Mouse (Mus musculus) lung, embryonic 15.5 days (tissue): ENCODE results near the gene Topors. TPM values are rescaled to one million over a fixed set of nuclear protein-coding genes. Genes with fewer than 3 reads are reported as not detected.

Source experiments
- ATAC-seq: fragments of 200-750 bp; cut with Nextera tagmentation; 2 replicates; pipeline ENCODE4 v1.8.0; 2017; ENCODE audit warnings: moderate number of reproducible peaks, borderline replicate concordance; ENCODE audit not compliant: low FRiP score, low TSS enrichment; ENCODE audit errors: extremely low read depth
- H3K27ac ChIP-seq: fragments of 300-500 bp; sonication (generic); 2 replicates; pipeline ENCODE4 v1.5.1; 2015; ENCODE audit warnings: moderate library complexity, mild to moderate bottlenecking, inconsistent platforms
- H3K27me3 ChIP-seq: fragments of 300-500 bp; sonication (generic); 2 replicates; pipeline ENCODE4 v1.6.1; 2015; ENCODE audit warnings: inconsistent platforms
- H3K36me3 ChIP-seq: fragments of 300-500 bp; sonication (generic); 2 replicates; pipeline ENCODE4 v1.6.1; 2015; ENCODE audit warnings: inconsistent platforms
- H3K4me1 ChIP-seq: fragments of 300-500 bp; sonication (generic); 2 replicates; pipeline ENCODE4 v1.6.1; 2015; ENCODE audit warnings: inconsistent platforms
- H3K4me2 ChIP-seq: fragments of 300-500 bp; sonication (generic); 2 replicates; pipeline ENCODE4 v1.6.1; 2015; ENCODE audit warnings: inconsistent platforms, mild to moderate bottlenecking, moderate library complexity
- H3K4me3 ChIP-seq: fragments of 300-500 bp; sonication (generic); 2 replicates; pipeline ENCODE4 v1.5.1; 2015; ENCODE audit warnings: mild to moderate bottlenecking, inconsistent platforms
- H3K9ac ChIP-seq: fragments of 300-500 bp; sonication (generic); 2 replicates; pipeline ENCODE4 v1.6.1; 2015; ENCODE audit warnings: inconsistent platforms
- H3K9me3 ChIP-seq: fragments of 300-500 bp; sonication (generic); 2 replicates; pipeline ENCODE4 v1.6.1; 2016; ENCODE audit warnings: inconsistent platforms
- WGBS: fragments of 180-500 bp; shearing (Covaris S2); methylation state at CpG from one replicate; pipeline ENCODE4 v1.1.7; 2015; 5-methylcytosine and 5-hydroxymethylcytosine counted together
- polyA plus RNA-seq: library from polyadenylated mRNA; unstranded; fragments of >200 nt; fragmentation: Nextera tagmentation; extraction: Ambion mirVana; gene quantifications from 2 replicates; pipeline ENCODE4 v1.2.1, GENCODE M21; 2015

Topors gene
- polyA plus RNA-seq, 1 experiment from 2014 or later, result 45.7 TPM

- Histone ChIP-seq H3K36me3 (no peaks in the 10 kb centered on the region), H3K27ac (no peak overlapping the region), H3K4me2 (no peak overlapping the region), H3K9ac (no peak overlapping the region), H3K9me3 (no peaks in the 10 kb centered on the region), H3K4me3 (no peak overlapping the region), H3K27me3 (no peaks in the 10 kb centered on the region), H3K4me1 (peaks cover 9% of the 10 kb centered on the region)
- ATAC-seq, result no peak
- 47% methylated on average over 6 of the region's 6 CpGs for WGBS
Measured at GRCm38 (mm10) chr4:40241928-40242327, 27.7 kb downstream of the Topors start.

GRCm38 (mm10) chr4:40240272-40240744, 29.3 kb downstream of the Topors start:
- ATAC-seq, result peak; percentile 32; the same call in 1 of the 2 replicates
- no peaks in the 10 kb centered on the region for H3K27me3 ChIP-seq
- 44% methylated on average over 5 of the region's 5 CpGs for WGBS
- peaks cover 9% of the 10 kb centered on the region for H3K4me1 ChIP-seq
- no peaks in the 10 kb centered on the region for H3K36me3 ChIP-seq
- no peaks in the 10 kb centered on the region for H3K9me3 ChIP-seq
- no peak overlapping the region for H3K27ac ChIP-seq
- H3K9ac ChIP-seq, result peak overlapping the region; percentile 49; the same call in 1 of the 2 replicates
- peak overlapping the region; percentile 62 for H3K4me3 ChIP-seq
- peak overlapping the region; percentile 72 for H3K4me2 ChIP-seq

- H3K9ac ChIP-seq, result peak within 1 kb of the TSS; percentile 49
- H3K27me3 ChIP-seq, result no peaks in the 10 kb centered on the region
- peak within 1 kb of the TSS; percentile 77 for H3K27ac ChIP-seq
- no peaks in the 10 kb centered on the region for H3K36me3 ChIP-seq
- H3K4me2 ChIP-seq, result peak within 1 kb of the TSS; percentile 72
- H3K4me1 ChIP-seq, result peaks cover 9% of the 10 kb centered on the region
- no peaks in the 10 kb centered on the region for H3K9me3 ChIP-seq
- peak within 1 kb of the TSS; percentile 62 for H3K4me3 ChIP-seq
- ATAC-seq, result peak; percentile 71
- 2% methylated on average over 35 of the region's 35 CpGs for WGBS
Measured at GRCm38 (mm10) chr4:40239409-40240271, 30.0 kb downstream of the Topors start, which contains the start of gene Ddx58. Gene Ddx58 (minus strand): TSS chr4:40239828.

- Histone ChIP-seq H3K4me2 (peak overlapping the region; percentile 72), H3K27ac (peak overlapping the region; percentile 77), H3K9me3 (no peaks in the 10 kb centered on the region), H3K4me3 (peak overlapping the region; percentile 62), H3K4me1 (peaks cover 9% of the 10 kb centered on the region), H3K36me3 (no peaks in the 10 kb centered on the region), H3K9ac (peak overlapping the region; percentile 49), H3K27me3 (no peaks in the 10 kb centered on the region)
- peak; percentile 70; the same call in 1 of the 2 replicates for ATAC-seq
- WGBS, result 2% methylated on average over 17 of the region's 17 CpGs
Measured at GRCm38 (mm10) chr4:40238483-40239408, 30.9 kb downstream of the Topors start.

- H3K4me2 ChIP-seq, result no peak overlapping the region
- no peaks in the 10 kb centered on the region for H3K36me3 ChIP-seq
- H3K4me1 ChIP-seq, result peaks cover 9% of the 10 kb centered on the region
- no peak overlapping the region for H3K27ac ChIP-seq
- 83% methylated on average over 4 of the region's 4 CpGs for WGBS
- no peaks in the 10 kb centered on the region for H3K9me3 ChIP-seq
- no peak overlapping the region for H3K9ac ChIP-seq
- H3K27me3 ChIP-seq, result no peaks in the 10 kb centered on the region
- no peak overlapping the region for H3K4me3 ChIP-seq
- ATAC-seq, result no peak
Measured at GRCm38 (mm10) chr4:40236829-40237228, 32.8 kb downstream of the Topors start.

GRCm38 (mm10) chr4:40234256-40234655, 35.4 kb downstream of the Topors start:
- no peaks in the 10 kb centered on the region for H3K27me3 ChIP-seq
- H3K4me1 ChIP-seq, result peaks cover 5% of the 10 kb centered on the region
- no peak overlapping the region for H3K27ac ChIP-seq
- no peaks in the 10 kb centered on the region for H3K9me3 ChIP-seq
- no peak overlapping the region for H3K4me3 ChIP-seq
- 73% methylated on average over 6 of the region's 6 CpGs for WGBS
- no peaks in the 10 kb centered on the region for H3K36me3 ChIP-seq
- no peak overlapping the region for H3K9ac ChIP-seq
- no peak for ATAC-seq
- H3K4me2 ChIP-seq, result no peak overlapping the region

GRCm38 (mm10) chr4:40233062-40233664, 36.5 kb downstream of the Topors start:
- ATAC-seq, result no peak
- Histone ChIP-seq H3K27me3 (no peaks in the 10 kb centered on the region), H3K27ac (no peak overlapping the region), H3K4me1 (no peaks in the 10 kb centered on the region), H3K9ac (no peak overlapping the region), H3K36me3 (no peaks in the 10 kb centered on the region), H3K9me3 (no peaks in the 10 kb centered on the region), H3K4me3 (no peak overlapping the region), H3K4me2 (no peak overlapping the region)
- WGBS, result 93% methylated on average over 7 of the region's 7 CpGs

GRCm38 (mm10) chr4:40229723-40230122, 39.9 kb downstream of the Topors start:
- no peak overlapping the region for H3K4me3 ChIP-seq
- no peak for ATAC-seq
- 87% methylated on average over 6 of the region's 6 CpGs for WGBS

GRCm38 (mm10) chr4:40227886-40228285, 41.8 kb downstream of the Topors start:
- Histone ChIP-seq H3K36me3 (0 out of 2 replicates have a peak, but pooled peaks cover 5% of the 10 kb centered on the region), H3K4me2 (no peak overlapping the region), H3K4me1 (no peaks in the 10 kb centered on the region), H3K9ac (no peak overlapping the region), H3K27me3 (no peaks in the 10 kb centered on the region), H3K4me3 (no peak overlapping the region), H3K27ac (no peak overlapping the region), H3K9me3 (no peaks in the 10 kb centered on the region)
- WGBS, result 87% methylated on average over 7 of the region's 7 CpGs
- no peak for ATAC-seq

More at GRCm38 (mm10) chr4:40229723-40230122, 39.9 kb downstream of the Topors start:
- Histone ChIP-seq H3K9me3 (no peaks in the 10 kb centered on the region), H3K4me2 (no peak overlapping the region), H3K27me3 (no peaks in the 10 kb centered on the region), H3K9ac (no peak overlapping the region), H3K4me1 (no peaks in the 10 kb centered on the region), H3K27ac (no peak overlapping the region), H3K36me3 (no peaks in the 10 kb centered on the region)

GRCm38 (mm10) chr4:40227131-40227530, 42.5 kb downstream of the Topors start:
- H3K4me3 ChIP-seq, result no peak overlapping the region
- 81% methylated on average over 11 of the region's 11 CpGs for WGBS
- no peak overlapping the region for H3K27ac ChIP-seq
- ATAC-seq, result no peak
- H3K4me1 ChIP-seq, result no peaks in the 10 kb centered on the region
- no peaks in the 10 kb centered on the region for H3K27me3 ChIP-seq
- no peak overlapping the region for H3K9ac ChIP-seq
- H3K4me2 ChIP-seq, result no peak overlapping the region
- no peaks in the 10 kb centered on the region for H3K9me3 ChIP-seq
- H3K36me3 ChIP-seq, result 0 out of 2 replicates have a peak, but pooled peaks cover 5% of the 10 kb centered on the region

GRCm38 (mm10) chr4:40226095-40226494, 43.6 kb downstream of the Topors start:
- H3K36me3 ChIP-seq, result 0 out of 2 replicates have a peak, but pooled peaks cover 5% of the 10 kb centered on the region
- no peak overlapping the region for H3K9ac ChIP-seq
- peak; percentile 46; the same call in 1 of the 2 replicates for ATAC-seq
- no peak overlapping the region for H3K4me3 ChIP-seq
- WGBS, result 32% methylated on average over 5 of the region's 5 CpGs
- no peaks in the 10 kb centered on the region for H3K27me3 ChIP-seq
- H3K27ac ChIP-seq, result no peak overlapping the region; the same call in 1 of the 2 replicates
- no peaks in the 10 kb centered on the region for H3K4me1 ChIP-seq
- H3K4me2 ChIP-seq, result no peak overlapping the region
- no peaks in the 10 kb centered on the region for H3K9me3 ChIP-seq
